Mouse (Mus musculus): ENCODE measurements around the gene Tmem63c. TPM values are rescaled to one million over a fixed set of nuclear protein-coding genes. Genes with fewer than 3 reads are reported as not detected.

Tmem63c gene
- total and polyA plus RNA-seq, 3 experiments: 0.04 TPM; not detected in 2

DNA sequence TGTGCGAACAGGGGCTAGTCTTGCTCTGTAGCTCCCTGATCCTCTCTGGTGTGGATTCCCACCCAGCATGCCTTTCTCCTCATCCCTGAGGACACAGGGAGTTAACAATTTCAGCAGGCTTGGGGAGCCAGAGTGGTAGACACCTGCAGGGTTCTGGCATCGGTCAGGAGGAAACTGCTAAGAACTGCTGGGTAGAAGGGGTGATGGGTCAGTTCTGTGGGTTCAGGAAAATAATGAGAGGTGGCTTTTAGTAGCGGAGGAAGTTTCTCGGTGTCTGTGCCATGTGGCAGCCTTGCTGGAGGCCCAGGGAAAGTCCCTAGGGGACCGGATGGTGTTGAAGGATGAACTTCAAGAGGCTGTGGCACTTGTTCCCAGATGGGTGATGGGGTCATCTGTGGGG lies 6.3 kb downstream of the Tmem63c start:
- TF ChIP-seq MAFK (IDR thresholded peaks at IDR 0.05; ENCODE audit: borderline replicate concordance, low read depth, low read length): no peak
- TF ChIP-seq JUND (IDR thresholded peaks at IDR 0.05; ENCODE audit: low read depth, low read length): no peak
- no peak for TF ChIP-seq MYB (IDR thresholded peaks at IDR 0.05; ENCODE audit: low read depth, low read length)
- TF ChIP-seq POLR2A (IDR thresholded peaks at IDR 0.05; ENCODE audit: control insufficient read depth in 1 of 2, insufficient read depth in 1 of 2, low read depth in 1 of 2, low read length in 2 of 2, poor library complexity in 1 of 2): no peak
- TF ChIP-seq MXI1 (IDR thresholded peaks at IDR 0.05; ENCODE audit: low read depth, low read length): no peak
- no peak for TF ChIP-seq POLR2AphosphoS2 (IDR thresholded peaks at IDR 0.05; ENCODE audit: low read length)
- no peak for TF ChIP-seq GABPA (IDR thresholded peaks at IDR 0.05; ENCODE audit: low read depth, low read length)
- TF ChIP-seq MAX (IDR thresholded peaks at IDR 0.05; ENCODE audit: low read length): no peak
- no peak for TF ChIP-seq USF1 (IDR thresholded peaks at IDR 0.05; ENCODE audit: low read depth, low read length)
- no peak for TF ChIP-seq UBTF (IDR thresholded peaks at IDR 0.05; ENCODE audit: borderline replicate concordance, insufficient read depth, low read depth, low read length)
- TF ChIP-seq USF2 (IDR thresholded peaks at IDR 0.05; ENCODE audit: borderline replicate concordance in 1 of 2, insufficient read depth in 1 of 2, low read depth in 1 of 2, low read length in 2 of 2): no peak
- TF ChIP-seq ZKSCAN1 (IDR thresholded peaks at IDR 0.05; ENCODE audit: low read depth, low read length): no peak
- TF ChIP-seq RCOR1 (IDR thresholded peaks at IDR 0.05; ENCODE audit: low read depth, low read length): no peak
- TF ChIP-seq ZNF384 (IDR thresholded peaks at IDR 0.05; ENCODE audit: low read depth, low read length): no peak
- Histone ChIP-seq H3K27ac (ENCODE audit: control insufficient read depth, low read depth, low read length) (no peak overlapping the region), H3K4me3 (ENCODE audit: control insufficient read depth in 1 of 2, insufficient read depth in 1 of 2, low read depth in 2 of 2, low read length in 2 of 2) (no peak overlapping the region), H3K9me3 (replicated peaks; ENCODE audit: insufficient read depth, low read length) (no peaks in the 10 kb centered on the region), H3K36me3 (ENCODE audit: control insufficient read depth in 1 of 2, insufficient read depth in 2 of 2, low read length in 2 of 2) (peaks cover 0 to 2% of the 10 kb centered on the region in 2 experiments; a peak in 1 of 4 replicates), H3K9ac (ENCODE audit: control insufficient read depth, low read depth, low read length, poor library complexity, severe bottlenecking) (no peak overlapping the region), H3K27me3 (ENCODE audit: control insufficient read depth in 1 of 2, insufficient read depth in 2 of 2, low read length in 2 of 2) (peaks cover 0 to 4% of the 10 kb centered on the region in 2 experiments; a peak in 1 of 4 replicates), H3K79me2 (ENCODE audit: control insufficient read depth, insufficient read depth, low read length, poor library complexity) (no peaks in the 10 kb centered on the region), H3K4me1 (ENCODE audit: control insufficient read depth in 1 of 2, insufficient read depth in 2 of 2, low read length in 2 of 2) (peaks cover 0 to 9% of the 10 kb centered on the region in 2 experiments; a peak in 3 of 4 replicates)
- DNase-seq (ENCODE audit: low read depth, low spot score): no peak

DNA sequence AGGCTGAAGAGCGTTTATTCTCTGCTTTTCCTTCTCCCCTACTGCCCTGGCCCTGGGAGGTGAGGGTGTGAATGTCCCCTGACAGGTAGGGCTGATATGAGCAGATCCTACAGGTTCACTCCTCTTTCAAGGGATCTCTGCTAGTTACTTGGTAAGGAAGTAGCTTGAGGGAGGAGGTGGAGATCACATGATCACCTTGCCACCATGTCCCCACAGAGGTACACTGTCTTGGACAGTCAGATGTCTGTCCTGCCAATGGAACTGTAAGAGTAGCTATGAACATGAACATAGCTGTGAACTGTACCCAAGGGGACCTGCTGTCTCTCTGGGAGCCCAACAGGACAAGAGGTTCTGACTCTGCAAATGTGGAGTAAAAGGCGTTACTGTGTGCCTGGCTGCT lies 6.9 kb downstream of the Tmem63c start:
- peaks cover 0 to 4% of the 10 kb centered on the region in 2 experiments; a peak in 1 of 4 replicates for H3K27me3 ChIP-seq (ENCODE audit: control insufficient read depth in 1 of 2, insufficient read depth in 2 of 2, low read length in 2 of 2)

More for the DNA sequence above, 6.9 kb downstream of the Tmem63c start:
- no peak overlapping the region for H3K27ac ChIP-seq (ENCODE audit: control insufficient read depth, low read depth, low read length)
- DNase-seq (ENCODE audit: low read depth, low spot score): no peak
- H3K9ac ChIP-seq (ENCODE audit: control insufficient read depth, low read depth, low read length, poor library complexity, severe bottlenecking): no peak overlapping the region
- H3K4me3 ChIP-seq (ENCODE audit: control insufficient read depth in 1 of 2, insufficient read depth in 1 of 2, low read depth in 2 of 2, low read length in 2 of 2): no peak overlapping the region
- TF ChIP-seq ETS1 (IDR thresholded peaks at IDR 0.05; ENCODE audit: low read depth, low read length) (no peak), BHLHE40 (IDR thresholded peaks at IDR 0.05; ENCODE audit: borderline replicate concordance, low read depth, low read length) (no peak), MXI1 (IDR thresholded peaks at IDR 0.05; ENCODE audit: low read depth, low read length) (no peak), E2F4 (IDR thresholded peaks at IDR 0.05; ENCODE audit: borderline replicate concordance, low read depth, low read length) (no peak), MYB (IDR thresholded peaks at IDR 0.05; ENCODE audit: low read depth, low read length) (no peak), POLR2AphosphoS2 (IDR thresholded peaks at IDR 0.05; ENCODE audit: low read length) (no peak), ZNF384 (IDR thresholded peaks at IDR 0.05; ENCODE audit: low read depth, low read length) (no peak), TCF12 (IDR thresholded peaks at IDR 0.05; ENCODE audit: low read depth, low read length) (no peak), MAX (IDR thresholded peaks at IDR 0.05; ENCODE audit: low read length) (no peak), CTCF (IDR thresholded peaks at IDR 0.05 in 2 of 3, conservative IDR thresholded peaks at IDR 0.05 in 1 of 3; ENCODE audit: control insufficient read depth in 1 of 3, insufficient read depth in 1 of 3, low read depth in 2 of 3, low read length in 3 of 3, poor library complexity in 1 of 3, severe bottlenecking in 1 of 3) (no peak), NRF1 (IDR thresholded peaks at IDR 0.05; ENCODE audit: insufficient read depth, low read depth, low read length, poor library complexity, severe bottlenecking) (no peak), GABPA (IDR thresholded peaks at IDR 0.05; ENCODE audit: low read depth, low read length) (no peak), USF2 (IDR thresholded peaks at IDR 0.05; ENCODE audit: borderline replicate concordance in 1 of 2, insufficient read depth in 1 of 2, low read depth in 1 of 2, low read length in 2 of 2) (no peak), POLR2A (IDR thresholded peaks at IDR 0.05; ENCODE audit: control insufficient read depth in 1 of 2, insufficient read depth in 1 of 2, low read depth in 1 of 2, low read length in 2 of 2, poor library complexity in 1 of 2) (no peak), TAL1 (IDR thresholded peaks at IDR 0.05; ENCODE audit: low read length) (no peak), USF1 (IDR thresholded peaks at IDR 0.05; ENCODE audit: low read depth, low read length) (no peak)
- H3K9me3 ChIP-seq (replicated peaks; ENCODE audit: insufficient read depth, low read length): no peaks in the 10 kb centered on the region
- H3K36me3 ChIP-seq (ENCODE audit: control insufficient read depth in 1 of 2, insufficient read depth in 2 of 2, low read length in 2 of 2): peaks cover 0 to 2% of the 10 kb centered on the region in 2 experiments; a peak in 1 of 4 replicates
- peaks cover 0 to 9% of the 10 kb centered on the region in 2 experiments; a peak in 3 of 4 replicates for H3K4me1 ChIP-seq (ENCODE audit: control insufficient read depth in 1 of 2, insufficient read depth in 2 of 2, low read length in 2 of 2)
- no peaks in the 10 kb centered on the region for H3K79me2 ChIP-seq (ENCODE audit: control insufficient read depth, insufficient read depth, low read length, poor library complexity)

All from MEL (cell line).